Mouse (Mus musculus) bone marrow, adult 2 months (tissue): Measurements from ENCODE around the gene Pcgf3.

Source experiments
- CTCF ChIP-seq: fragments of 200-500 bp; IDR thresholded peaks from 2 replicates; pipeline ENCODE4 v1.5.1; 2011; ENCODE audit warnings: low read length, control low read depth; ENCODE audit not compliant: control insufficient read depth, insufficient read depth
- POLR2A ChIP-seq: fragments of 200-500 bp; IDR thresholded peaks from 2 replicates; pipeline ENCODE4 v1.6.1; 2011; ENCODE audit warnings: low read depth, mild to moderate bottlenecking, control low read depth, low read length, borderline replicate concordance; ENCODE audit not compliant: control insufficient read depth

GRCm38 (mm10) chr5:108451611-108452010, 9.4 kb upstream of the Pcgf3 start:
- no peak for TF ChIP-seq POLR2A
- TF ChIP-seq CTCF: no peak
